Mouse (Mus musculus): Measurements from ENCODE around the gene Slc9a9. TPM values are rescaled to one million over a fixed set of nuclear protein-coding genes. Genes with fewer than 3 reads are reported as not detected.
"Not testable (repeated sequence)": the region's sequence is repeated elsewhere in the genome, so short reads cannot be mapped to it uniquely, and the experiment has no call there.

The Slc9a9 gene
- polyA plus RNA-seq (2014; fragmentation: Nextera tagmentation; extraction: Ambion mirVana): 5.6 and 6.7 TPM in 2 replicates

DNA sequence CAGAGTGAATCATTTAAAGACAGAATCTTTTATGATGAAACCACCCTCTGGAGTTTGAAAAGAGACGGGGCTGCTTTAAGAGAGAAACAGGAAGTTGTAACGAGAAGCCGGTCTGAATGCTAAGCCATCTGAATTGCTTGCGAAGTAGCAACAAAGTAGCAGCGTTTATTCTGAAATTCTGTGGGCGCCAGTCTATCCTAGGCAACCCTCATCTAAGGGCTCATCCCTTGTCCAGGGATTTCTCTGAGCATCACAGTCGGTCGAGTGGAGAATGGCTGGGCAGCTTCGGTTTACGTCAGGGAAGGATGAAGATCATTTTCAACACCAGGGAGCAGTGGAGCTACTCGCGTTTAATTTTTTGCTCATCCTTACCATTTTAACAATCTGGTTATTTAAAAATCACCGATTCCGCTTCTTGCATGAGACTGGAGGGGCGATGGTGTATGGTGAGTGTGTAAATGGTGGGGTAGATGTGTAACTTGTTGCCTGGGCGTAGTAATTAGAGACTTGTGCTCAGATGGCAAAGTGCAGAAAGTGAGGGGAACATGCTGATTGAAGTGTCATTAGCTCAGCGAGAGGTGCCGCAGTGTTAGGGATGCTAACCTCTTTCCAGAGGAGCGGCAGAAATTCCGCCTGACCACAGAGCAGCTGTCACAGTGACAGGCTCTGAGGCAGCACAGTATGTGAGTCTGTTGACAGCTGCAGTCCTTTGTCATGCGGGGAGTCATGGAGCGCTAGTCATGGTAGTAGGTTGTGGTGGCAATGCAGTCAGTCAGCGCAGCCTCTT is at the start of gene Slc9a9:
Gene Slc9a9, plus strand, starts transcription at position 119 of the 787 bp plus-strand sequence.
- Histone ChIP-seq H3K27ac (replicated peaks; ENCODE audit: low read depth, low read length) (peak within 1 kb of the TSS; percentile 49), H3K4me3 (replicated peaks; ENCODE audit: low read depth, low read length) (peak within 1 kb of the TSS; percentile 53), H3K36me3 (ENCODE audit: control insufficient read depth, insufficient read depth, low read length) (no peaks in the 10 kb centered on the region), H3K27me3 (ENCODE audit: control insufficient read depth, insufficient read depth, low read length) (no peaks in the 10 kb centered on the region), H3K4me2 (ENCODE audit: low read length) (peak within 1 kb of the TSS; percentile 86), H3K9ac (replicated peaks; ENCODE audit: low read length) (peak within 1 kb of the TSS; percentile 59), H3K9me3 (ENCODE audit: control insufficient read depth, low read length) (no peaks in the 10 kb centered on the region), H3K4me1 (ENCODE audit: control insufficient read depth, insufficient read depth, low read length) (peaks cover 6% of the 10 kb centered on the region; the same call in 1 of the 2 replicates)
- DNase-seq (peak; percentile 77), ATAC-seq (ENCODE audit: low FRiP score, low TSS enrichment) (peak; percentile 85)
- 1% methylated on average over 23 of the region's 23 CpGs for WGBS

DNA sequence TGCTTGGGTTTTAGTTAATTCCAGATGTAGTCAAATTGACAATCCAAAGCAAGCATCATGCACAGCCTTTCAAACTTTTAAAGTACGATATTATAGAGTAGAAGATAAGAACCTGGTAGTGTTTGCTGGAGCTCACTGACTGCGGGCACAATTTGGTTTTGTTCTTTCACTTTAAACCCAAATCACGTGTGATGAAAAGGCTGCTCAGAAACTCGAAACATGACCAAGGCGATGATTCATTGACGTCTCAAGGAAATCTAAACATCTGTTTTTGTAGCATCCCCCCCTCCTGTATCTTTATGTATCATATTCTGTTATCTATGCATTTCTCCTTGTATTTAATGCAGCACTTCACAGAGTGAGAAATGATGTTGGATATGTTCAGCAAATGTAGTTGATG is 49.4 kb upstream of the Slc9a9 start:
- H3K27me3 ChIP-seq (ENCODE audit: control insufficient read depth, insufficient read depth, low read length): no peaks in the 10 kb centered on the region
- no peak overlapping the region for H3K9ac ChIP-seq (replicated peaks; ENCODE audit: low read length)
- DNase-seq: no peak
- no peaks in the 10 kb centered on the region for H3K9me3 ChIP-seq (ENCODE audit: control insufficient read depth, low read length)
- no peaks in the 10 kb centered on the region for H3K36me3 ChIP-seq (ENCODE audit: control insufficient read depth, insufficient read depth, low read length)
- no peak overlapping the region for H3K4me2 ChIP-seq (ENCODE audit: low read length)
- no peak overlapping the region for H3K4me3 ChIP-seq (replicated peaks; ENCODE audit: low read depth, low read length)
- no peaks in the 10 kb centered on the region for H3K4me1 ChIP-seq (ENCODE audit: control insufficient read depth, insufficient read depth, low read length)
- no peak for ATAC-seq (ENCODE audit: low FRiP score, low TSS enrichment)
- WGBS: 89% methylated on average over 6 of the region's 6 CpGs
- H3K27ac ChIP-seq (replicated peaks; ENCODE audit: low read depth, low read length): no peak overlapping the region

- no peak overlapping the region for H3K9ac ChIP-seq (replicated peaks; ENCODE audit: low read length)
- 78% methylated on average over 10 of the region's 10 CpGs for WGBS
- no peaks in the 10 kb centered on the region for H3K9me3 ChIP-seq (ENCODE audit: control insufficient read depth, low read length)
- ATAC-seq (ENCODE audit: low FRiP score, low TSS enrichment): no peak; the same call in 1 of the 2 replicates
- DNase-seq: peak; percentile 19
- H3K36me3 ChIP-seq (ENCODE audit: control insufficient read depth, insufficient read depth, low read length): no peaks in the 10 kb centered on the region
- no peaks in the 10 kb centered on the region for H3K4me1 ChIP-seq (ENCODE audit: control insufficient read depth, insufficient read depth, low read length)
- H3K27ac ChIP-seq (replicated peaks; ENCODE audit: low read depth, low read length): no peak overlapping the region
- no peak overlapping the region for H3K4me3 ChIP-seq (replicated peaks; ENCODE audit: low read depth, low read length)
- no peak overlapping the region for H3K4me2 ChIP-seq (ENCODE audit: low read length)
- no peaks in the 10 kb centered on the region for H3K27me3 ChIP-seq (ENCODE audit: control insufficient read depth, insufficient read depth, low read length)
These were observed 48.9 kb upstream of the Slc9a9 start for GRCm38 (mm10) chr9:94620846-94621245.

DNA sequence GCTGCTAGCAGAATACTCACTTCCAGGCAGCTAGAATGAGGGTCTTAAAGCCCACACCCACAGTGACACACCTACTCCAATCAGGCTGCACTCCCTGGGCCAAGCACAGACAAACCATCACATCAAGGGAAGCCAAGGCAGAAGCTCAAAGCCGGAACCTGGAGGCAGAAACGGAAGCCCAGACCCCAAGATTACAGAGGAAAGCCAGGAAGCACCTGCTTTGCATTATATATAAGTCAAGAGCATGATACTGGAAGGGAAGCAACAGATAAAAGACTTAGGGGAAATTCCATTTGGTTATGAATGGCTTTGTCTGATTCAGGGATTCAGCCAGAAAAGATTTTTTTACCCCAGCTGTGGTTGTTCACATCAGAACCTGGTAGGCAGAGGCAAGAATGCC is 47.8 kb upstream of the Slc9a9 start:
- DNase-seq (no peak), ATAC-seq (ENCODE audit: low FRiP score, low TSS enrichment) (no peak)
- Histone ChIP-seq H3K36me3 (ENCODE audit: control insufficient read depth, insufficient read depth, low read length) (no peaks in the 10 kb centered on the region), H3K9me3 (ENCODE audit: control insufficient read depth, low read length) (no peaks in the 10 kb centered on the region), H3K4me3 (replicated peaks; ENCODE audit: low read depth, low read length) (no peak overlapping the region), H3K27ac (replicated peaks; ENCODE audit: low read depth, low read length) (no peak overlapping the region), H3K27me3 (ENCODE audit: control insufficient read depth, insufficient read depth, low read length) (no peaks in the 10 kb centered on the region), H3K4me2 (ENCODE audit: low read length) (no peak overlapping the region), H3K4me1 (ENCODE audit: control insufficient read depth, insufficient read depth, low read length) (no peaks in the 10 kb centered on the region), H3K9ac (replicated peaks; ENCODE audit: low read length) (no peak overlapping the region)
- 82% methylated on average over 2 of the region's 2 CpGs for WGBS

DNA sequence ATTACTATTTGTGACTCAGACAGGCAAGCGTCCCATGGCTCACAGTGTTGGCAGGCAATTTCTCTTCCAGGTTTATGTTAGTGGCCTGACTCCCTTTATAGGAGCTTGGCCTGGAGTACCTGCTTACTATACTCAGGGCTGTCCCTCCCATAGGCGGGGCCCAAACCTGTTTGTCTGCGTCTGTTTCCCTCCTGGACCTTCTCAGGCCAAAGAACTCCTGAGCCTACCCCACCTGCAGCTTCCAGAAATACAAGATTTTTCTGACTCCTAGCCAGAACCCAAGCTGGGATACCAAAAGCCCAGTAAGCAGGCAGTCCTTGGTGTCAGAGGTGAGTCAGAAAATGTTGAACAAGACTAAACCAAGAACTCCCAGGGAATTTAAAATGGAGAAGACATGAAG is 43.0 kb upstream of the Slc9a9 start:
- no peaks in the 10 kb centered on the region for H3K9me3 ChIP-seq (ENCODE audit: control insufficient read depth, low read length)
- no peaks in the 10 kb centered on the region for H3K4me1 ChIP-seq (ENCODE audit: control insufficient read depth, insufficient read depth, low read length)
- no peak overlapping the region for H3K4me2 ChIP-seq (ENCODE audit: low read length)
- no peaks in the 10 kb centered on the region for H3K27me3 ChIP-seq (ENCODE audit: control insufficient read depth, insufficient read depth, low read length)
- H3K36me3 ChIP-seq (ENCODE audit: control insufficient read depth, insufficient read depth, low read length): no peaks in the 10 kb centered on the region
- H3K4me3 ChIP-seq (replicated peaks; ENCODE audit: low read depth, low read length): no peak overlapping the region
- 96% methylated on average over 3 of the region's 3 CpGs for WGBS
- no peak for ATAC-seq (ENCODE audit: low FRiP score, low TSS enrichment)
- DNase-seq: no peak
- H3K27ac ChIP-seq (replicated peaks; ENCODE audit: low read depth, low read length): no peak overlapping the region
- no peak overlapping the region for H3K9ac ChIP-seq (replicated peaks; ENCODE audit: low read length)

GRCm38 (mm10) chr9:94628948-94629347 is 40.8 kb upstream of the Slc9a9 start:
- Histone ChIP-seq H3K36me3 (ENCODE audit: control insufficient read depth, insufficient read depth, low read length) (no peaks in the 10 kb centered on the region), H3K27me3 (ENCODE audit: control insufficient read depth, insufficient read depth, low read length) (no peaks in the 10 kb centered on the region), H3K27ac (replicated peaks; ENCODE audit: low read depth, low read length) (no peak overlapping the region), H3K9ac (replicated peaks; ENCODE audit: low read length) (no peak overlapping the region), H3K4me2 (ENCODE audit: low read length) (no peak overlapping the region), H3K4me3 (replicated peaks; ENCODE audit: low read depth, low read length) (no peak overlapping the region), H3K4me1 (ENCODE audit: control insufficient read depth, insufficient read depth, low read length) (no peaks in the 10 kb centered on the region), H3K9me3 (ENCODE audit: control insufficient read depth, low read length) (no peaks in the 10 kb centered on the region)
- DNase-seq (no peak), ATAC-seq (ENCODE audit: low FRiP score, low TSS enrichment) (no peak)
- 80% methylated on average over 3 of the region's 3 CpGs for WGBS

GRCm38 (mm10) chr9:94634275-94634674 is 35.4 kb upstream of the Slc9a9 start:
- not testable (repeated sequence) for H3K4me2 ChIP-seq (ENCODE audit: low read length); H3K4me3 ChIP-seq (replicated peaks; ENCODE audit: low read depth, low read length); H3K9ac ChIP-seq (replicated peaks; ENCODE audit: low read length); H3K27me3 ChIP-seq (ENCODE audit: control insufficient read depth, insufficient read depth, low read length); DNase-seq; H3K27ac ChIP-seq (replicated peaks; ENCODE audit: low read depth, low read length); H3K4me1 ChIP-seq (ENCODE audit: control insufficient read depth, insufficient read depth, low read length); H3K36me3 ChIP-seq (ENCODE audit: control insufficient read depth, insufficient read depth, low read length); H3K9me3 ChIP-seq (ENCODE audit: control insufficient read depth, low read length); ATAC-seq (ENCODE audit: low FRiP score, low TSS enrichment)
- 94% methylated on average over 4 of the region's 4 CpGs for WGBS

GRCm38 (mm10) chr9:94645631-94646030 is 24.1 kb upstream of the Slc9a9 start:
- no peaks in the 10 kb centered on the region for H3K27me3 ChIP-seq (ENCODE audit: control insufficient read depth, insufficient read depth, low read length)
- no peaks in the 10 kb centered on the region for H3K9me3 ChIP-seq (ENCODE audit: control insufficient read depth, low read length)
- H3K9ac ChIP-seq (replicated peaks; ENCODE audit: low read length): no peak overlapping the region
- H3K4me1 ChIP-seq (ENCODE audit: control insufficient read depth, insufficient read depth, low read length): no peaks in the 10 kb centered on the region
- no peak overlapping the region for H3K4me2 ChIP-seq (ENCODE audit: low read length)
- ATAC-seq (ENCODE audit: low FRiP score, low TSS enrichment) (no peak), DNase-seq (no peak)
- H3K27ac ChIP-seq (replicated peaks; ENCODE audit: low read depth, low read length): no peak overlapping the region
- WGBS: 91% methylated on average over 6 of the region's 6 CpGs
- H3K36me3 ChIP-seq (ENCODE audit: control insufficient read depth, insufficient read depth, low read length): no peaks in the 10 kb centered on the region
- no peak overlapping the region for H3K4me3 ChIP-seq (replicated peaks; ENCODE audit: low read depth, low read length)

- DNase-seq (no peak), ATAC-seq (ENCODE audit: low FRiP score, low TSS enrichment) (no peak)
- 75% methylated on average over 4 of the region's 4 CpGs for WGBS
These were observed 22.3 kb upstream of the Slc9a9 start for GRCm38 (mm10) chr9:94647425-94647824.

More at GRCm38 (mm10) chr9:94647425-94647824, 22.3 kb upstream of the Slc9a9 start:
- H3K9ac ChIP-seq (replicated peaks; ENCODE audit: low read length): no peak overlapping the region
- no peak overlapping the region for H3K27ac ChIP-seq (replicated peaks; ENCODE audit: low read depth, low read length)
- no peaks in the 10 kb centered on the region for H3K27me3 ChIP-seq (ENCODE audit: control insufficient read depth, insufficient read depth, low read length)
- no peak overlapping the region for H3K4me2 ChIP-seq (ENCODE audit: low read length)
- no peak overlapping the region for H3K4me3 ChIP-seq (replicated peaks; ENCODE audit: low read depth, low read length)
- no peaks in the 10 kb centered on the region for H3K9me3 ChIP-seq (ENCODE audit: control insufficient read depth, low read length)
- no peaks in the 10 kb centered on the region for H3K4me1 ChIP-seq (ENCODE audit: control insufficient read depth, insufficient read depth, low read length)
- no peaks in the 10 kb centered on the region for H3K36me3 ChIP-seq (ENCODE audit: control insufficient read depth, insufficient read depth, low read length)

All from midbrain, embryonic 14.5 days (tissue).